Comparison of ENCODE assay signal across 10 mouse cellular contexts in the genomic region with DNA sequence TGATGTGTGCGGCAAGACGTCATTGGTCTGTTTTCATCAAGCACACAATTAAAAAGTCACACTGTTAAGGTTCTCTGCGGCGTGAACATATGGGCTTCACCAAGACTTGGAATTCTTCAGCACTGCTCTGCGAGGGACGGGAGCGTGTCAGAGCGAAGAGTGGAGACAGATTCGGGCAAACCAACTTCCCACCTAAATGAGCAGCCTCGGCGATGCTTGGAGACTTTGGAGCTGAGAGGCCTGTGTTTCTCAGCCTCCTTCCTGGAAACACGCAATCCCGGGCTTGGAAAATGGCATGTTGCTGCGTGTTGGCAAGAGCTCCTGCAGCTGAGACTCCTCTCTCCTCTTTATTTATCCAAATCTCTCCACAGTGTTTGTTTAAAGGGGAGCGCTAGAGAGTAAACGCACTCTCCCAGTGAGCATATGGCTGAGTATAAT.
A peak's percentile ranks its signal among the peaks of the same experiment; 100 is the strongest.
DNase-seq lines count a peak whose midpoint lies in the region; ATAC-seq lines count a peak whose summit lies in the region.
"Had no signal": no experiment of that assay in that cellular context is flagged by ENCODE, and none has a peak within 500 bp of the region (broad histone marks: within the 10 kb centered on the region; RNA-seq: fewer than 3 reads in every experiment).

No protein-coding gene starts in this region.

- H3K4me3 ChIP-seq in heart, embryonic 15.5 days, result no peak overlapping the region
- H3K4me3 ChIP-seq in embryonic facial prominence, embryonic 14.5 days (ENCODE audit: low read depth, low read length), result no peak overlapping the region
- H3K4me3 ChIP-seq in midbrain, embryonic 13.5 days (replicated peaks), result no peak overlapping the region
- H3K4me3 ChIP-seq: neural tube, embryonic 12.5 days had no signal

- H3K4me2 ChIP-seq in heart, embryonic 15.5 days, result no peak overlapping the region
- H3K4me2 ChIP-seq in embryonic facial prominence, embryonic 14.5 days (ENCODE audit: low read depth, low read length), result no peak overlapping the region
- no peak overlapping the region for H3K4me2 ChIP-seq in midbrain, embryonic 13.5 days (replicated peaks)
- H3K4me2 ChIP-seq: neural tube, embryonic 12.5 days had no signal

- H3K9ac ChIP-seq in heart, embryonic 15.5 days, result no peak overlapping the region
- no peak overlapping the region for H3K9ac ChIP-seq in embryonic facial prominence, embryonic 14.5 days (ENCODE audit: low read depth, low read length)
- H3K9ac ChIP-seq in midbrain, embryonic 13.5 days (replicated peaks), result no peak overlapping the region
- H3K9ac ChIP-seq: neural tube, embryonic 12.5 days had no signal

- WGBS in heart, embryonic 15.5 days, result 71% methylated on average over 16 of the region's 16 CpGs
- 62% methylated on average over 16 of the region's 16 CpGs for WGBS in embryonic facial prominence, embryonic 14.5 days
- WGBS in midbrain, embryonic 13.5 days, result 83% methylated on average over 16 of the region's 16 CpGs

- H3K27ac ChIP-seq in heart, embryonic 15.5 days, result peak overlapping the region; percentile 13; the same call in 1 of the 2 replicates
- no peak overlapping the region for H3K27ac ChIP-seq in embryonic facial prominence, embryonic 14.5 days (replicated peaks; ENCODE audit: low read depth, low read length)
- H3K27ac ChIP-seq in midbrain, embryonic 13.5 days, result no peak overlapping the region
- H3K27ac ChIP-seq: neural tube, embryonic 12.5 days had no signal

- H3K9me3 ChIP-seq in heart, embryonic 15.5 days (replicated peaks), result no peaks in the 10 kb centered on the region
- H3K9me3 ChIP-seq in embryonic facial prominence, embryonic 14.5 days (ENCODE audit: control insufficient read depth, low read length), result no peaks in the 10 kb centered on the region
- H3K9me3 ChIP-seq in midbrain, embryonic 13.5 days, result no peaks in the 10 kb centered on the region
- H3K9me3 ChIP-seq: neural tube, embryonic 12.5 days had no signal

- H3K36me3 ChIP-seq in heart, embryonic 15.5 days, result peaks cover 18% of the 10 kb centered on the region; the same call in 1 of the 2 replicates
- H3K36me3 ChIP-seq in embryonic facial prominence, embryonic 14.5 days (ENCODE audit: control insufficient read depth, insufficient read depth, low read length), result peaks cover 23% of the 10 kb centered on the region; the same call in 1 of the 2 replicates
- no peaks in the 10 kb centered on the region for H3K36me3 ChIP-seq in midbrain, embryonic 13.5 days
- H3K36me3 ChIP-seq: neural tube, embryonic 12.5 days had no signal

- DNase-seq in heart, adult 8-10 months (ENCODE audit: low spot score), result no peak
- peak; percentile 70 for DNase-seq in embryonic facial prominence, embryonic 14.5 days (ENCODE audit: low spot score)
- peak; percentile 29 to 57 for DNase-seq in layer of hippocampus, adult 18-20 months (ENCODE audit: low spot score in 2 of 2)
- peak; percentile 23 for DNase-seq in lung, postnatal 36 days
- DNase-seq in kidney, adult 11 months, result no peak
- DNase-seq in retina, embryonic 14.5 days (ENCODE audit: low spot score), result no peak
- DNase-seq: thymus, adult 18-20 months had no signal

- H3K4me1 ChIP-seq in heart, embryonic 15.5 days (replicated peaks), result peaks cover 35% of the 10 kb centered on the region
- H3K4me1 ChIP-seq in embryonic facial prominence, embryonic 14.5 days (ENCODE audit: control insufficient read depth, insufficient read depth, low read length), result 0 out of 2 replicates have a peak, but pooled peaks cover 3% of the 10 kb centered on the region
- 0 out of 2 replicates have a peak, but pooled peaks cover 4% of the 10 kb centered on the region for H3K4me1 ChIP-seq in midbrain, embryonic 13.5 days (replicated peaks)
- H3K4me1 ChIP-seq: neural tube, embryonic 12.5 days had no signal

- no peaks in the 10 kb centered on the region for H3K27me3 ChIP-seq in heart, embryonic 15.5 days
- no peaks in the 10 kb centered on the region for H3K27me3 ChIP-seq in embryonic facial prominence, embryonic 14.5 days (replicated peaks; ENCODE audit: control insufficient read depth, insufficient read depth, low read length)
- H3K27me3 ChIP-seq in midbrain, embryonic 13.5 days, result no peaks in the 10 kb centered on the region
- H3K27me3 ChIP-seq: neural tube, embryonic 12.5 days had no signal

- no peak for ATAC-seq in heart, embryonic 15.5 days (replicated peaks; ENCODE audit: insufficient number of reproducible peaks, insufficient read depth, low FRiP score, low read depth)
- peak; percentile 31; the same call in 1 of the 2 replicates for ATAC-seq in embryonic facial prominence, embryonic 14.5 days (ENCODE audit: low read depth)
- no peak for ATAC-seq in midbrain, embryonic 13.5 days

Comparison
In these comparisons a context has a peak if more than half of its experiments do, and no peak if none do; other contexts are left out.
1. DNase-seq: peak in embryonic facial prominence, embryonic 14.5 days (single experiment), layer of hippocampus, adult 18-20 months (2 of 2) and lung, postnatal 36 days (single experiment); none in heart, adult 8-10 months (single experiment), kidney, adult 11 months (single experiment) and retina, embryonic 14.5 days (single experiment).